Mouse (Mus musculus): ENCODE measurements around the gene Catsper2. TPM values are rescaled to one million over a fixed set of nuclear protein-coding genes. Genes with fewer than 3 reads are reported as not detected.

The Catsper2 gene
- 0.60 and 6.3 TPM in 2 replicates for total RNA-seq (2017)

DNA sequence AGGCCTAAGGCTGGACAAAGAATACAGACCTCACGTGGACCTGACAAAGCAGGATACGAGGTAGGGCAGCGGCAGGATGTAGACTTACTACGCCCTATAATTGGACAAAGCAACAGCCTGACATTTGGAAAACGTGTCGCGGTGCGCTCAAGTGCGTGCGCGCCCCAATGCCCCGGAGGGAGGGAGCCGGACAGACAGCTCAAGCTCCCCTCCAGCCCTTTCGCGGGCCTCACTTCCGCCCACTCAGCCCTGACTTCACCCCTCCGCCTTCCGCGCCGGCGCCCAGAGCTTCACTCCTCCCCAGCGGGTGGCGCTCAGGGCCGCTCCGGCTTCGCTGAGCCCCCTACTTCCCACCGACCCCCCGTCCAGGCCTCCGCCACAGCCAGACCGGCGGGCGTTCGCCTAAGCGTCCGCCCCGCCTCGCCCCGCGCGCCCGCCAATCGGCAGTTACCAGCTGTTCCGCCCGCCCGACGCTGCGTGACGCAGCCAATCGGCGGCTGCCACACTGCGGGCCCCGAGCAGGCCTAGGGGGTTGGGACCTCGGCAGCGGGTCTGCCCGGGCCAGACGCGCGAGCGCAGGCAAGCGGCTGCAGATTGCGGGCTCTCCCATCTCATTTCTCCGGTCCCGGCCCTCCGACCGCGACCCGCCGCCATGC lies at the start of gene Catsper2, which contains the start of gene Pdia3:
Catsper2 (minus strand) TSS at position 406 of the 656 bp plus-strand sequence.
Pdia3 (plus strand) TSS at position 389 of the 656 bp plus-strand sequence.
- peak; percentile 86 to 92 for ATAC-seq (replicated peaks in 1 of 2; ENCODE audit: insufficient read depth in 1 of 2, low FRiP score in 2 of 2, low TSS enrichment in 1 of 2, low read depth in 1 of 2, poor library complexity in 2 of 2, severe bottlenecking in 2 of 2)

DNA sequence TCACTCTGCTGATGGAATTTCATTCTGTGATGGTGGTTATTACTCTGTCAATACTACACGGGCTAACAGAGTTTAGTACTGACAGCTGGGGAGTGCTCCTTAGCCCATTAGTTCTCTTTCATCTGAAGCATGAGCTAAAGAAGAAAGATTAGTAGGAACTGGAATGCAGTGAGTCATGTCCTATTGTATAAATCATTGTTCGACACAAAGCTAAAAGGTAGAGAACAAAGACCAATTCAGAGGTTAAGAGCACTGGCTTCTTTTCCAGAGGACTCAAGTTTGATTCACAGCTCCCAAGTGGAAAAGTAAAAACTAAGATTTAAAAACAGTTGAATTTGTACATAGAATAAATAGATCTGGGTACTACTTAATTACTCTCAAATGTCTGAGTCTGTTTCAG lies 46.5 kb upstream of the Catsper2 start:
- ATAC-seq (replicated peaks in 1 of 2; ENCODE audit: insufficient read depth in 1 of 2, low FRiP score in 2 of 2, low TSS enrichment in 1 of 2, low read depth in 1 of 2, poor library complexity in 2 of 2, severe bottlenecking in 2 of 2): no peak

DNA sequence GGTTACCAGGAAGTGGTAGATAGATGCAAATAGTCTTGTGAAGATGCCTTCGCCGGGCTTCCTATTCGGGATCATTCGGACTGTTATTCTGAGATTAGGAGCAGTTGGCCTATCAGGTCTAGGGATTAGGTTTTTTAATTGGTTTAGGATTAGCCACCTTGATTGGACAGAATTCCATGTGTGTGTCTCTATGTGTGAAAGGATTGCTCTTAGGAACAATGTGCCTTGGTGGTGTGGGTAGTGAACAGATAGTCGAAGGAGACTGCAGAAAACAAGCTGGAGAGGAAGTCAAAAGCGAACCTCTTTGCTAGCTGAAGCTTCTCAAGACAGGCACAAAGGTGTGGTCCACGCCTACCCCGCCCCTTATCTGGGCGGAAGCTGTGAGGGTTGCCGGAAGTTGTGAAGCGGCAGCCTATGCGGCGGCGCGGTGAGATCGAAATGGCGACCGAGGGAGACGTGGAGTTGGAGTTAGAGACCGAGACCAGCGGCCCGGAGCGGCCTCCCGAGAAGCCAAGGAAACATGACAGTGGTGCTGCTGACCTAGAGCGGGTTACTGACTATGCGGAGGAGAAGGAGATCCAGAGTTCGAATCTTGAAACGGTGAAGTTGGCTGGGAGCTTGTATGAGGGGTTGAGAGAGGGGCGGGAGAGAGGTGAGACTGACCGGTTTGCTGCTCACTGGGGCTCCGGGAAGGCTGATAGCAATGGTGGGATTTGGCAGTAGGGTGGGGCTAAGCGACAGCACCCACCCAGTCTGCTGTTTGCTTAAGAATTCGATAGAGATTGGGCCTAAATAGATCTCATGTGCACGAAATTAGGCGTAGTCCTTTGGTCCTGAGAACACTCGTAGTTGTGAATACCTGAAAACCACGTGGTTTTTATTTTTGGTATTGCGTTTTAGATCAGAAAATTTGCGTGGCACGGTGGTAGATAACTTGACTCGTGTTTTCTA lies 43.4 kb upstream of the Catsper2 start, which contains the start of gene Serinc4:
Serinc4 (minus strand) TSS at position 90 of the 951 bp plus-strand sequence.
- ATAC-seq (replicated peaks in 1 of 2; ENCODE audit: insufficient read depth in 1 of 2, low FRiP score in 2 of 2, low TSS enrichment in 1 of 2, low read depth in 1 of 2, poor library complexity in 2 of 2, severe bottlenecking in 2 of 2): peak; percentile 97 to 98

DNA sequence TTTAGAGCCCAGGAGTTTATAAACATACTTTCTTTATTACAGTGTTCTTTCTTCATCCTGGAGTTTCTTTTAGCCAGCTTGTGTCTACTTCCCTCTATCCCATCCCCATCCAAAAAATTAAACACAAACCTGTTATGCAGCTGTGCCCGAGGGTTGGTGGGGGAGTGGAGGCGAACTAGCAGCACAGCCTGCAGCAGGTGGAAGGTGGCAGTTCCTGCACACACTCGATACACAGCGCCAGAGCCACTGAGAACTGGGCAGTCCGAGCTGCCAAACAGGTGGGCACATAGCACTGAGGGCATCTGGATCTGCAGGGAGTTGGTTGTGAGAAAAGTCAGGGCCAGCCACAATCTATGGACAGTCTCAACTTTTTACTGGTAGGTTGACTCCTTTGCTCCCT lies 41.9 kb upstream of the Catsper2 start:
- ATAC-seq (replicated peaks in 1 of 2; ENCODE audit: insufficient read depth in 1 of 2, low FRiP score in 2 of 2, low TSS enrichment in 1 of 2, low read depth in 1 of 2, poor library complexity in 2 of 2, severe bottlenecking in 2 of 2): no peak

- no peak for ATAC-seq (replicated peaks in 1 of 2; ENCODE audit: insufficient read depth in 1 of 2, low FRiP score in 2 of 2, low TSS enrichment in 1 of 2, low read depth in 1 of 2, poor library complexity in 2 of 2, severe bottlenecking in 2 of 2)
Measured at GRCm38 (mm10) chr2:121453917-121454316, 40.3 kb upstream of the Catsper2 start.

- ATAC-seq (replicated peaks in 1 of 2; ENCODE audit: insufficient read depth in 1 of 2, low FRiP score in 2 of 2, low TSS enrichment in 1 of 2, low read depth in 1 of 2, poor library complexity in 2 of 2, severe bottlenecking in 2 of 2): no peak
Measured at GRCm38 (mm10) chr2:121452990-121453389, 39.4 kb upstream of the Catsper2 start, which contains the start of gene Hypk. Gene Hypk, plus strand, starts transcription at chr2:121453290.

GRCm38 (mm10) chr2:121452361-121452760 lies 38.8 kb upstream of the Catsper2 start:
- no peak for ATAC-seq (replicated peaks in 1 of 2; ENCODE audit: insufficient read depth in 1 of 2, low FRiP score in 2 of 2, low TSS enrichment in 1 of 2, low read depth in 1 of 2, poor library complexity in 2 of 2, severe bottlenecking in 2 of 2)

- ATAC-seq (replicated peaks in 1 of 2; ENCODE audit: insufficient read depth in 1 of 2, low FRiP score in 2 of 2, low TSS enrichment in 1 of 2, low read depth in 1 of 2, poor library complexity in 2 of 2, severe bottlenecking in 2 of 2): no peak; a peak in 1 of 4 replicates
Measured at GRCm38 (mm10) chr2:121450093-121450492, 36.5 kb upstream of the Catsper2 start.

GRCm38 (mm10) chr2:121449545-121450011 lies 36.0 kb upstream of the Catsper2 start:
- ATAC-seq (replicated peaks in 1 of 2; ENCODE audit: insufficient read depth in 1 of 2, low FRiP score in 2 of 2, low TSS enrichment in 1 of 2, low read depth in 1 of 2, poor library complexity in 2 of 2, severe bottlenecking in 2 of 2): no peak

DNA sequence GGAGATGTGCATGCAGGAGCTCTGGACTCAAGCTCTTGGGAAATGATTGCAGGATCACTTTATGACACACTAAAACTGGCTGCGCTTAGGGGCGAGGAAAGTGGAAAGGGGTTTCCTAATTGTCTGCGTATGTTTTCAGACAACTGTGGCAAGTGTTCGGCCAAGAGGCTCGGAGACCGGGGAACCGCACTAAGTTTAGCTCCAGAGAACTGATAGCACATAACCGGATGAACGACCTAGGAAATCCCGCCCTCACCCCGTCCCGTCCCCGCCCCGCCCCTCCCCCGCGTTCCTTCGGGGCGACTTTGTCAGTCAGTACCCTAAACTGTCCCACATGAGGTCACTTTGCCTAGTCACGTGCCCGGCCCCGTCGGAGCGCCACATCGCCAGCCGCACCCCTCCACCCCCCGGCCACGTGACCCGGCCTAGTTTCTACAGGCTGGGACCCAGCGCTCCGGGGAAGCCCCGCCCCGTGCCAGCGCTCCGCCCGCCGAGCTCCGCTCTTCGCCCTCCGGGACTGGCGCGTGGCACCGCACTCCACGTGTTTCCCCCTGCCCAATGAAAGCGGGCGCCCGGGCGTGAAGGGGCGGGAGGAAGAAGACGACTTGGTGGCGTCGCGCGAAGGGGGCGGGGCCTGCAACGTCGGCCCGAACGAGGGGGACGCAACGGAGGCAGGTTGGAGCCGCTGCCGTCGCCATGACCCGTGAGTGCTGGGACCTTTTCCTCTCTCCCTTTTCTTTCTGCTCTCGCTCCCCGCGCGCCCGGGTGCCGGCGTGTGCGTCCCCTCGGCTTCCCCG lies 35.3 kb upstream of the Catsper2 start, which contains the start of gene Serf2:
Serf2 (plus strand) TSS at position 457 of the 797 bp plus-strand sequence.
- ATAC-seq (replicated peaks in 1 of 2; ENCODE audit: insufficient read depth in 1 of 2, low FRiP score in 2 of 2, low TSS enrichment in 1 of 2, low read depth in 1 of 2, poor library complexity in 2 of 2, severe bottlenecking in 2 of 2): peak; percentile 86 to 92

GRCm38 (mm10) chr2:121448136-121448535 lies 34.5 kb upstream of the Catsper2 start:
- ATAC-seq (replicated peaks in 1 of 2; ENCODE audit: insufficient read depth in 1 of 2, low FRiP score in 2 of 2, low TSS enrichment in 1 of 2, low read depth in 1 of 2, poor library complexity in 2 of 2, severe bottlenecking in 2 of 2): no peak

DNA sequence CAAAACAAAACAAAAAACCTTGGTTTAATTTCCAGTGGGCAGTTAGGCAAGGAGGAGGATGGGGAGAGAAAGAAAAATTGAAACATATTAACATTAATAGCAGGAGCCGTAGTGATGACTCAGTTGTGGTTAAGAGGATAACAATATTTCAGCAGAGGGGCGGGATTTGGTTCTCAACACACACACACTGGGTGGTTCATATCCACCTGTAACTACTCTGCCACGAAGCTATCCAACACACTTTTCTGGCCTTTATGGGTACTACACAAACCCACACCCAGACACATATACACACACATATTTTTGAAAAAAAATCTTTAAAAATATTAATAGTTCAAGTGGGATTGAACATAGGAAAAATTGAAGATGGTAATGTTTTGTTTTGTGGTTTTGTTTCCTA lies 33.4 kb upstream of the Catsper2 start:
- no peak for ATAC-seq (replicated peaks in 1 of 2; ENCODE audit: insufficient read depth in 1 of 2, low FRiP score in 2 of 2, low TSS enrichment in 1 of 2, low read depth in 1 of 2, poor library complexity in 2 of 2, severe bottlenecking in 2 of 2)

DNA sequence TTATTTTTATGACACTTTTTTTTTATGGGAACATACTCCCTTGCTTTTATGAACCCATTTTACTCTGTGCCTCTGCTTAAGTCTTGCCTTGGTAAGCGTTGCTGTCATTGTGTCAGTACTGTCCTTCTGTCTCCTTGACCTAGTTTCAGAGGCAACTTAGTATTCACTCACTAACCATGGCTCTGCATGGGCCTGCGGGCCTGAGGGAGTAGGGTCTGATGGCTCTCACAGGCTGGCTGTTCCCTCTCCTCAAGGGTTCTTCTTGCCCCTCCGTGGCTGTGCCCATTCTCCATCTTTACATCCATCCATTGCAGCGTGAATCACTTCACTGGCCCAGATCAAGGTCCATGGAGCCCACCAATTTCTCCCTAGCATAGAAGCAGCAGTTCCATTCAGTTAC lies 32.9 kb upstream of the Catsper2 start:
- ATAC-seq (replicated peaks in 1 of 2; ENCODE audit: insufficient read depth in 1 of 2, low FRiP score in 2 of 2, low TSS enrichment in 1 of 2, low read depth in 1 of 2, poor library complexity in 2 of 2, severe bottlenecking in 2 of 2): no peak

DNA sequence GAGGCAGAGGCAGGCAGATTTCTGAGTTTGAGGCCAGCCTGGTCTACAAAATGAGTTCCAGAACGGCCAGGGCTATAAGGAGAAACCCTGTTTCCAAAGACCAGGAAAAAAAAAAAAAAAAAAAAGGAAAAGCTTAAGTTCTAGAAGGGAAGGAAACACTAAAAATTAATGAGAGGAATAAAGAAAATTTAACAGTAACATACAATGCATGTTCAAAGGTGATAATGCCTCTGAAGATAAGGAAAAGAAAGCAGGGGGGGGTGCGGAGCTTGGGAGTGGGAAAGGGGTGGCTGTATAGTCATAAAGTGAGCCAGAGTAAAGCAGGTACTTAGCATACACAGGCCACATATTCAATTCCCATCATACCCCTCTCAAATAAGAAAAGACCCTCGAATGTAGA lies 31.5 kb upstream of the Catsper2 start:
- no peak for ATAC-seq (replicated peaks in 1 of 2; ENCODE audit: insufficient read depth in 1 of 2, low FRiP score in 2 of 2, low TSS enrichment in 1 of 2, low read depth in 1 of 2, poor library complexity in 2 of 2, severe bottlenecking in 2 of 2)

DNA sequence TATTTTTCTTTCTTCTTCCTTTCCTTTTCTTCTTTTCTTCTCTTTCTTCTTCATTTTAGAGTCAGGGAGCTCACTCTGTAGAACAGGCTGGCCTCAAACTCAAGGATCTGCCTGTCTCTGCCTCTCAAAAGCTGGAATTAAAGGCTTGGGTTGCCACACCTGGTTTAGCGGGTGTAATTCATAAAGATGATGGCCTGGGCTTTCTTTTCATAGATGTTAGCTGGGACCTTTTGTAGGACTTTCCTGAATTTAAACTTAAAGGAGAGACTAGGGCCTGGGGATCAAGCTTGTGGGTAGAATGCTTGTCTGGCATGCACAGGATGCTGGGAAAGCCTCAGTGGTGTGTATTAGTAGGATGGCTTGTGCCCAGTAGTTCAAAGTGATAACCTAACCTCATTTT lies 30.6 kb upstream of the Catsper2 start, which contains the start of gene Ell3:
Ell3 (minus strand) TSS at position 101 of the 400 bp plus-strand sequence.
- no peak for ATAC-seq (replicated peaks in 1 of 2; ENCODE audit: insufficient read depth in 1 of 2, low FRiP score in 2 of 2, low TSS enrichment in 1 of 2, low read depth in 1 of 2, poor library complexity in 2 of 2, severe bottlenecking in 2 of 2)

- ATAC-seq (replicated peaks in 1 of 2; ENCODE audit: insufficient read depth in 1 of 2, low FRiP score in 2 of 2, low TSS enrichment in 1 of 2, low read depth in 1 of 2, poor library complexity in 2 of 2, severe bottlenecking in 2 of 2): no peak
Measured at GRCm38 (mm10) chr2:121443068-121443349, 29.4 kb upstream of the Catsper2 start.

All from hematopoietic stem cell, adult 5-6 weeks (primary cell).